Mouse (Mus musculus) CH12.LX (cell line): ENCODE data around the gene A030005L19Rik.

ENCODE experiments used
- CTCF ChIP-seq, 2 experiments: IDR thresholded peaks in 1 of 2; conservative IDR thresholded peaks in 1 of 2; 2 replicates each; pipeline ENCODE4 v1.5.1; 2011 to 2012; ENCODE audit warnings: low read depth in 2 of 2, low read length in 2 of 2, improper control_type of control experiment in 1 of 2, inconsistent platforms in 1 of 2, mild to moderate bottlenecking in 1 of 2, moderate library complexity in 1 of 2
- EP300 ChIP-seq: IDR thresholded peaks from 2 replicates; pipeline ENCODE4 v1.6.1; 2011; ENCODE audit warnings: low read length, improper control_type of control experiment
- NELFE ChIP-seq: IDR thresholded peaks from 2 replicates; pipeline ENCODE4 v1.6.1; 2011; ENCODE audit warnings: low read depth, low read length, improper control_type of control experiment
- SIN3A ChIP-seq: IDR thresholded peaks from 2 replicates; pipeline ENCODE4 v1.6.1; 2012; ENCODE audit warnings: low read length, improper control_type of control experiment, inconsistent platforms
- USF1 ChIP-seq: IDR thresholded peaks from 2 replicates; pipeline ENCODE4 v1.6.1; 2014; ENCODE audit warnings: low read depth, mild to moderate bottlenecking, inconsistent platforms, low read length, improper control_type of control experiment
- ZC3H11A ChIP-seq: IDR thresholded peaks from 2 replicates; pipeline ENCODE4 v1.6.1; 2012; ENCODE audit warnings: low read depth, mild to moderate bottlenecking, inconsistent platforms, low read length, improper control_type of control experiment
- ZKSCAN1 ChIP-seq: IDR thresholded peaks from 2 replicates; pipeline ENCODE4 v1.6.1; 2012; ENCODE audit warnings: low read depth, inconsistent platforms, low read length, improper control_type of control experiment, borderline replicate concordance

DNA sequence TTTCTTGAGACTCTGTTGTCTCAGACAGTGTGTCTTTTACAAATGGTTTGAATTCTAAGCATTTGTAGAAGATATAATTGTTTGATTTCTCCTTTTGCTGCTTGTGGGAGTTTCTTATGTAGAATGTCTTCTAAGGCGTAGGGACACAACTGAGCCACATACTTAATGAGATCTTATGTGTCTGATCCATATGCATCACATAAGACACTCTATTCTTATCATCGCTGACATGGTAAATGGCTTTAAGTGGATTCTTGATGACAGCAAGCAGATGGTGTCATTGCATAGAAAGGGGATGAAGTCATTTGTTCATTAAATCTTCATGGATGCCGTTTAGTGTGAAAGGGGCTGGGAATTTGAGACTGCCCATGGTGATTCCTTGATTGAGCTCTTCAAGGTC is 7.2 kb upstream of the A030005L19Rik start:
- TF ChIP-seq EP300 = no peak
- no peak for TF ChIP-seq ZKSCAN1
- no peak for TF ChIP-seq SIN3A
- TF ChIP-seq CTCF (conservative IDR thresholded peaks at IDR 0.05 in 1 of 2, IDR thresholded peaks at IDR 0.05 in 1 of 2; ENCODE audit: low read depth in 2 of 2, low read length in 2 of 2) = no peak
- no peak for TF ChIP-seq USF1
- TF ChIP-seq NELFE = no peak
- no peak for TF ChIP-seq ZC3H11A
